Mouse (Mus musculus) heart, adult 2 months (tissue): ENCODE measurements around the gene Clp1.

ENCODE experiments used
- CTCF ChIP-seq: fragments of 200-600 bp; IDR thresholded peaks from 2 replicates; pipeline ENCODE4 v1.8.1; 2022; ENCODE audit warnings: antibody characterized with exemption, mild to moderate bottlenecking, moderate library complexity
- EP300 ChIP-seq: fragments of 200-500 bp; IDR thresholded peaks from 2 replicates; pipeline ENCODE4 v1.6.1; 2011; ENCODE audit warnings: low read depth, low read length, control low read depth; ENCODE audit not compliant: insufficient read depth
- POLR2A ChIP-seq: fragments of 200-500 bp; IDR thresholded peaks from 2 replicates; pipeline ENCODE4 v1.6.1; 2011; ENCODE audit warnings: mild to moderate bottlenecking, low read depth, low read length, control low read depth; ENCODE audit not compliant: insufficient read depth

GRCm38 (mm10) chr2:84741841-84742450 lies 14.8 kb upstream of the Clp1 start:
- TF ChIP-seq POLR2A (no peak), EP300 (no peak), CTCF (no peak)
